Mouse (Mus musculus) forebrain, embryonic 13.5 days (tissue): ENCODE measurements around the gene Gm3685. TPM values are rescaled to one million over a fixed set of nuclear protein-coding genes. Genes with fewer than 3 reads are reported as not detected.
A peak's percentile ranks its signal among the peaks of the same experiment; 100 is the strongest.
"Not testable (repeated sequence)": the region's sequence is repeated elsewhere in the genome, so short reads cannot be mapped to it uniquely, and the experiment has no call there.

Experiments
- ATAC-seq: fragments of 200-750 bp; cut with Nextera tagmentation; 2 replicates; pipeline ENCODE4 v1.8.0; 2017
- H3K27ac ChIP-seq: fragments of 300-500 bp; sonication (generic); 2 replicates; pipeline ENCODE4 v1.5.1; 2015; ENCODE audit warnings: inconsistent platforms, mild to moderate bottlenecking, moderate library complexity
- H3K27me3 ChIP-seq: fragments of 300-500 bp; sonication (generic); 2 replicates; pipeline ENCODE4 v1.6.1; 2015; ENCODE audit warnings: mild to moderate bottlenecking, inconsistent platforms
- H3K36me3 ChIP-seq: fragments of 300-500 bp; sonication (generic); 2 replicates; pipeline ENCODE4 v1.6.1; 2015; ENCODE audit warnings: mild to moderate bottlenecking, inconsistent platforms; ENCODE audit not compliant: poor library complexity, severe bottlenecking
- H3K4me1 ChIP-seq: fragments of 300-500 bp; sonication (generic); 2 replicates; pipeline ENCODE4 v1.6.1; 2015; ENCODE audit warnings: inconsistent platforms
- H3K4me2 ChIP-seq: fragments of 300-500 bp; sonication (generic); 2 replicates; pipeline ENCODE4 v1.6.1; 2015; ENCODE audit warnings: inconsistent platforms, mild to moderate bottlenecking, moderate library complexity
- H3K4me3 ChIP-seq: fragments of 300-500 bp; sonication (generic); 2 replicates; pipeline ENCODE4 v1.5.1; 2015; ENCODE audit warnings: mild to moderate bottlenecking, inconsistent platforms
- H3K9ac ChIP-seq: fragments of 300-500 bp; sonication (generic); 2 replicates; pipeline ENCODE4 v1.6.1; 2015; ENCODE audit warnings: mild to moderate bottlenecking, inconsistent platforms
- H3K9me3 ChIP-seq: fragments of 300-500 bp; sonication (generic); replicated peaks from 2 replicates; pipeline ENCODE4 v1.6.1; 2016; ENCODE audit warnings: inconsistent platforms
- WGBS: fragments of 180-500 bp; shearing (Covaris S2); methylation state at CpG from one replicate; pipeline ENCODE4 v1.1.7; 2015; 5-methylcytosine and 5-hydroxymethylcytosine counted together
- polyA plus RNA-seq: library from polyadenylated mRNA; unstranded; fragments of >200 nt; fragmentation: Nextera tagmentation; extraction: Ambion mirVana; gene quantifications from 2 replicates; pipeline ENCODE4 v1.2.1, GENCODE M21; 2015

Gm3685 gene
- polyA plus RNA-seq = not detected in 2 replicates

GRCm38 (mm10) chr14:7044870-7045269 is at the start of gene Gm3685:
TSS of gene Gm3685 (minus strand) at chr14:7044970.
- H3K4me2 ChIP-seq, H3K4me3 ChIP-seq, H3K9me3 ChIP-seq, H3K4me1 ChIP-seq, H3K27ac ChIP-seq, H3K27me3 ChIP-seq, ATAC-seq, H3K36me3 ChIP-seq, H3K9ac ChIP-seq: not testable (repeated sequence)
- WGBS = no CpG with 5 or more reads among the region's 2 CpGs

GRCm38 (mm10) chr14:7026781-7027749 is 17.7 kb downstream of the Gm3685 start, which contains the start of gene Gm10406:
TSS of gene Gm10406 (minus strand) at chr14:7027449.
- H3K27me3 ChIP-seq, H3K9me3 ChIP-seq, H3K4me1 ChIP-seq, ATAC-seq, H3K27ac ChIP-seq, H3K36me3 ChIP-seq: not testable (repeated sequence)
- H3K9ac ChIP-seq = peak within 1 kb of the TSS; percentile 73
- 1% methylated on average over 44 of the region's 70 CpGs for WGBS
- peak within 1 kb of the TSS; percentile 84 for H3K4me2 ChIP-seq
- H3K4me3 ChIP-seq = peak within 1 kb of the TSS; percentile 52

DNA sequence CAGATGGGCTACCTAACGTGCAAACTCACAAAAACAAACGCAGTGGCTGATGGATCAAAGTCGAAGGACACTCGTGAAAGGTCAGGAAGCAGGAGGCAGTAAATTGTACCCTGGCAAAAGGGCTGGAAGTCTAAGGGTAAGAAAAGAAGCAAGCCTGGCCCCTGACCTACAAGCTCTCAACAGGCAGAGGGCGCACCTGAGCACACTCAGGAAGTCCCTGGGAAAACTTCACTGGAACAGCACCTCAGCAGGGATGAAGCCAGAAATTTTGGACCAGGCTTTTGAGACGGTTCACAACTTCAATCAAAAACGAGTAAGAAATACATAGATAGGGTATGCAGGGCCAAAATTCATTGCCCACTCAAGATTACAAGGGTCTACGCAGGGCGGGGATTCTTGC is 18.5 kb downstream of the Gm3685 start:
- H3K27me3 ChIP-seq, H3K4me1 ChIP-seq, H3K9me3 ChIP-seq, ATAC-seq, H3K9ac ChIP-seq, H3K4me3 ChIP-seq, H3K36me3 ChIP-seq, H3K27ac ChIP-seq: not testable (repeated sequence)
- peak overlapping the region; percentile 84 for H3K4me2 ChIP-seq
- 6% methylated on average over 9 of the region's 9 CpGs for WGBS

Other genes starting within 250 kb of the Gm3685 start
- gene Gm3642, start 204.7 kb downstream of the Gm3685 start, polyA plus RNA-seq = not detected in 2 replicates
- 2.9 and 4.5 TPM in 2 replicates for gene Gm3667, start 155.0 kb downstream of the Gm3685 start, polyA plus RNA-seq
- not detected in 2 replicates for gene Gm6356, start 71.2 kb downstream of the Gm3685 start, polyA plus RNA-seq
- gene Gm10406, start 17.5 kb downstream of the Gm3685 start, polyA plus RNA-seq = 2.0 and 2.4 TPM in 2 replicates
- 4.0 and 4.5 TPM in 2 replicates for gene Gm3696, start 55.7 kb upstream of the Gm3685 start, polyA plus RNA-seq
- gene Gm6676, start 80.4 kb upstream of the Gm3685 start, polyA plus RNA-seq = not detected in 2 replicates
- gene Gm3512, start 129.6 kb upstream of the Gm3685 start, polyA plus RNA-seq = 4.9 and 5.5 TPM in 2 replicates
- not detected in 2 replicates for gene Gm16434, start 149.6 kb upstream of the Gm3685 start, polyA plus RNA-seq
- not detected in 2 replicates for gene Gm3727, start 219.7 kb upstream of the Gm3685 start, polyA plus RNA-seq